Mouse (Mus musculus) lung, adult 2 months (tissue): ENCODE measurements at regions not wholly inside any gene's neighbourhood (a gene's known extent, or its start where the extent isn't known, plus 50 kb on each side); places are given as distances from the start of the nearest gene placed in this dataset.

Source experiments
- DNase-seq: peaks from one replicate; pipeline ENCODE4 v3.0.0; 2022
- H3K4me1 ChIP-seq: fragments of 200-500 bp; 2 replicates; pipeline ENCODE4 v1.6.1; 2011; ENCODE audit warnings: low read length; ENCODE audit not compliant: control insufficient read depth, insufficient read depth
- H3K4me3 ChIP-seq: fragments of 200-500 bp; replicated peaks from 2 replicates; pipeline ENCODE3; 2011; ENCODE audit warnings: low read depth, mild to moderate bottlenecking, control low read depth, low read length; ENCODE audit errors: extremely low read depth
- CTCF ChIP-seq: fragments of 200-500 bp; IDR thresholded peaks from 2 replicates; pipeline ENCODE4 v1.5.1; 2011; ENCODE audit warnings: mild to moderate bottlenecking, low read length, control low read depth; ENCODE audit not compliant: insufficient read depth
- POLR2A ChIP-seq: fragments of 200-500 bp; IDR thresholded peaks from 2 replicates; pipeline ENCODE4 v1.6.1; 2011; ENCODE audit warnings: low read depth, mild to moderate bottlenecking, control low read depth, low read length, borderline replicate concordance; ENCODE audit errors: extremely low read depth
- WGBS: fragments of 180-500 bp; shearing (Covaris S2); methylation state at CpG from one replicate; pipeline ENCODE4 v1.1.7; 2018; 5-methylcytosine and 5-hydroxymethylcytosine counted together

DNA sequence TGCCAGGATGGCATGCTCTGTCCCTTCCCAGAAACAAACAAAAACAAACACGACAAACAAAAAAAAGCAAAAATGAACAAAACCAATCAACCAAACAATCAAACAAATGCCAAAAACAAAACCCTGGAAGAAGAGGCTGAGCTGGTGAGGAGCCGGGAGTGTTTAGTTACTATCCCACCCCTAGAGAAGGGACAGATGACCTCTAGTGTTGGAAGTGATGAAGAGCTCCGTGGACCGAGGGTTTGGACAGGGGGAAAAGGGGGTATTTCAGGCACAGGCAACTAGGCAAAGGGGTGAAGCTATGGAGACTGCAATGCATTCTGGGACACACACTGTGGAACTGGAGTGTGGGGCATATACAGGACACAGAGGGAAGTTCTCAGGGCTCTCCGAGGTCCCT lies 277.6 kb downstream of the Tshz3 start:
- no peak for DNase-seq
- H3K4me3 ChIP-seq: no peak overlapping the region
- 0 out of 2 replicates have a peak, but pooled peaks have one; percentile 5 for TF ChIP-seq CTCF
- TF ChIP-seq POLR2A: no peak
- WGBS: 11% methylated on average over 5 of the region's 5 CpGs
- no peaks in the 10 kb centered on the region; the same call in 1 of the 2 replicates for H3K4me1 ChIP-seq

GRCm38 (mm10) chr7:36977819-36978218 lies 279.9 kb downstream of the Tshz3 start:
- TF ChIP-seq POLR2A (no peak), CTCF (no peak)
- 68% methylated on average over 12 of the region's 12 CpGs for WGBS
- DNase-seq: no peak
- Histone ChIP-seq H3K4me3 (no peak overlapping the region), H3K4me1 (no peaks in the 10 kb centered on the region; the same call in 1 of the 2 replicates)

GRCm38 (mm10) chr7:36989380-36989779 lies 291.5 kb downstream of the Tshz3 start:
- 51% methylated on average over 1 of the region's 1 CpGs for WGBS
- TF ChIP-seq POLR2A (no peak), CTCF (no peak)
- H3K4me1 ChIP-seq: no peaks in the 10 kb centered on the region
- no peak for DNase-seq
- no peak overlapping the region for H3K4me3 ChIP-seq

- WGBS: 57% methylated on average over 5 of the region's 5 CpGs
- no peaks in the 10 kb centered on the region for H3K4me1 ChIP-seq
- H3K4me3 ChIP-seq: no peak overlapping the region
- no peak for TF ChIP-seq CTCF
- no peak for TF ChIP-seq POLR2A
- no peak for DNase-seq
Measured at GRCm38 (mm10) chr7:37004601-37005000, 306.7 kb downstream of the Tshz3 start.

DNA sequence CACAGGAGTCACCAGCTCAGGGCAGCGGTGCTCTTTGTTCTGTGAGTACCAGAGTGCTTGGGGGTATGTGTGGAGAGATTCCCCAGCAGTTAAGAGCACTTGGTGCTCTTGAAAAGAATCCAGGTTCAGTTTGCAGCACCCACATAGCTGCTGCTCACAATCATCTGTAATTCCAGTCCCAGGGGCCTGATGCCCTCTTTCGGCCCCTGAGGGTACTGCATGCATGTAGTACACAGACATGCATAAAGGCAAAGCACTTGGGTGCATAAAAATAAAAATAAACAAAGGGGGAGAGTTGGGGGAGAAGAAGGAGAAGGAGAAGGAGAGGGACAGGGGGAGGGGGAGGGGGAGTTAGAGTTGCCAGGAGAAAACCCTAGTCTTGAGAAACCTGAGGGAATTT lies 307.8 kb downstream of the Tshz3 start:
- no peaks in the 10 kb centered on the region for H3K4me1 ChIP-seq
- no peak for DNase-seq
- no peak overlapping the region for H3K4me3 ChIP-seq
- TF ChIP-seq CTCF (no peak), POLR2A (no peak)
- 86% methylated on average over 2 of the region's 2 CpGs for WGBS

DNA sequence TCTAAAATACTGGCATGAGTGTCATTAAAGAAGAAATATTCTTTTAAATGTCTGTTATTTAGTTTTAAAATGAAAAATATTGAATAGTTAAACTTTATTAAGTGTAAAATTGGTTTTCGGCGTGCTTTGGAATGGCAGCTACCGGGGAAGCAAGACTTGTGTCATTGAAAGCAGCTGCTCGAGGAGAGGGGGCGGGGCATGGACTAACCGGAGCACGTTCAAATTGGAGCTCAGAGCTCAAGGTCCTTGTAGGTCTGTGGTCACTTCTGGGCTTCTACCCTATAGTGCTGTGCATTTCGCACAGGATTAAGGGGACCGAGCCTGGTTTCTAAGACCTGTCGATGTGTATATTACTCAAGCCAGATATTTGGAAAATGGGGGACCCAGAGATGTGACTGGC lies 309.0 kb downstream of the Tshz3 start:
- WGBS: 60% methylated on average over 10 of the region's 10 CpGs
- H3K4me3 ChIP-seq: no peak overlapping the region

DNA sequence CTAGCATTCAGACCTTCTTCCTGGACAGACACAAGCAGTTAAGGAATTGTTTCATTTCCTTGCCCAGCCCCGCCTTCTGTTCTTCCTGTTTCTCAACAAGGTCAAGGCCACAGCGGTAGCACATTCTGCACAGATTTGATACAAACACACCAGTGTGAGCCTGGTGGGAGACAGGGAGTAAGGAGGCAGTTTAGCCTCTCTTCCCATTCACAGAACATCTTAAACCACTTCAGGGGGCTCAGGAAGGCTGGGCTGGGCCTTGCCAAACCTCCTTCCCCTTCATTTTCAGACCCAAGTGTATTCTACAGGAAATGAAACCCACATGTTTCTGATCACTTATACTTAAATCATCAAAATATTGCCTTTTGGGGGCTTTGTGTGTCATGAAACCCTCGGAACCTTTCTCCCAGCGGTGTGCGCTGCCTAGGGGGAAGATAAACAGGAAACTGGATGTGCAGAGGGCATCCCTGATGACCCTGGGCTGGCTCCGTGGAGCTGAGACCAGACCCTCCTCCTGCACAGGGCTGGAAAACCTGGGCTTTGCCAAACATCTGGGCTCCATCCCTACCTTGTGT lies 313.3 kb downstream of the Tshz3 start:
- TF ChIP-seq CTCF (no peak), POLR2A (no peak)
- Histone ChIP-seq H3K4me1 (peaks cover 6% of the 10 kb centered on the region), H3K4me3 (no peak overlapping the region)
- 29% methylated on average over 6 of the region's 6 CpGs for WGBS
- no peak for DNase-seq

More for the DNA sequence above, 309.0 kb downstream of the Tshz3 start:
- no peak for DNase-seq
- TF ChIP-seq CTCF (no peak), POLR2A (no peak)
- peaks cover 6% of the 10 kb centered on the region; the same call in 1 of the 2 replicates for H3K4me1 ChIP-seq

DNA sequence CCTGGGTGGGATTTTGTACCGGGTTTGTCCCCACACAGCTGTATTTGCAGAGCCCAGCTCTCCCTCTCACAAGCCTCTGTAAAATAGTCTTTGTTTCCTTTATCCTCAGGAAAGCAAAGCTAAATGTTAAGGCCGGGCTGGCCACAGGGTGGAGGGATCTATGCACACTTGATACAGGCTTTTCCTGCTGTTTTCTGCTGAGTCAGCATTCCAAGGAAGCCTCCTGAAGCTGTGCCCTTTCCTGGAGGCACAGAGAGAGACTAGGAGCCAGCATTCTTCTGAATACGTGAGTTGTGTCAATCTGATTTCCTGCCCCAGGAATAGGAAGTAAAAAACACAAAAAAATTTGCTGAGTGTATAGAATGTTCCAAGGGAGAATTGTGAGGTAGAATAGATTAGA lies 322.2 kb downstream of the Tshz3 start:
- no peak for TF ChIP-seq CTCF
- no peak for TF ChIP-seq POLR2A
- no peak overlapping the region for H3K4me3 ChIP-seq
- DNase-seq: no peak
- WGBS: 31% methylated on average over 3 of the region's 3 CpGs
- no peaks in the 10 kb centered on the region; the same call in 1 of the 2 replicates for H3K4me1 ChIP-seq

DNA sequence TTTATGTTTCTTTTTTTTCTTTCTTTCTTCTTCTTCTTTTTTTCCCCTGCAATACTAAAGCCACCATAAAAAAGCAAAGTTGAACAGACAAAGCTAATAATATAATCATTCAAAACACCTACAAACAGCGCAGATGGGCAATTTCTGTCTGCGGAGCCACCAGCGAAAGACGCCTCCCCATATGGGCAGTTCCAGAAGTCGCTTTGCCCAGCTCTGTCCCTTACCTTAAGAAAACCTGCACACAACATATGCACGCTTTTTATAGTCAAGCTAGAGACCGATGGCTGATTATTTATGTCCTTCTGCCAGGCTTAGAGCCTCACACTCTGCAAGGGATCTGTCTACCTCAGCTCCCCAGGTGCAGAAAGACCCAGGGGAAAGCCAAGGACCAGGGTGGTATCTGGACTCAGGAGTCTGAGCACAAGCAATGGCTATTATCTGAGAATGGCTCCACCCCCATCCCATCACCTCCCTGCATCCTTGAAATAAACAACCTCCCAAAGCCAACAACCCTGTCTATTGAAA lies 326.6 kb downstream of the Tshz3 start:
- no peaks in the 10 kb centered on the region for H3K4me1 ChIP-seq
- DNase-seq: no peak
- no peak for TF ChIP-seq POLR2A
- no peak for TF ChIP-seq CTCF
- WGBS: 92% methylated on average over 7 of the region's 7 CpGs
- no peak overlapping the region for H3K4me3 ChIP-seq

GRCm38 (mm10) chr7:37064582-37065458 lies 366.9 kb downstream of the Tshz3 start:
- Histone ChIP-seq H3K4me1 (no peaks in the 10 kb centered on the region), H3K4me3 (no peak overlapping the region)
- WGBS: 66% methylated on average over 8 of the region's 8 CpGs
- TF ChIP-seq POLR2A: no peak
- DNase-seq: no peak
